Mouse (Mus musculus) forebrain, embryonic 15.5 days (tissue): ENCODE results near the gene Ilf3. TPM values are rescaled to one million over a fixed set of nuclear protein-coding genes. Genes with fewer than 3 reads are reported as not detected.

Source experiments
- ATAC-seq: fragments of 200-750 bp; cut with Nextera tagmentation; replicated peaks from 2 replicates; pipeline ENCODE4 v1.8.0; 2017; ENCODE audit warnings: mild to moderate bottlenecking, moderate TSS enrichment, moderate library complexity
- H3K27ac ChIP-seq: fragments of 300-500 bp; sonication (generic); replicated peaks from 2 replicates; pipeline ENCODE4 v1.5.1; 2015; ENCODE audit warnings: mild to moderate bottlenecking, inconsistent platforms
- H3K27me3 ChIP-seq: fragments of 300-500 bp; sonication (generic); 2 replicates; pipeline ENCODE4 v1.6.1; 2015; ENCODE audit warnings: inconsistent platforms
- H3K36me3 ChIP-seq: fragments of 300-500 bp; sonication (generic); 2 replicates; pipeline ENCODE4 v1.6.1; 2015; ENCODE audit warnings: mild to moderate bottlenecking, inconsistent platforms
- H3K4me1 ChIP-seq: fragments of 300-500 bp; sonication (generic); 2 replicates; pipeline ENCODE4 v1.6.1; 2015; ENCODE audit warnings: inconsistent platforms
- H3K4me2 ChIP-seq: fragments of 300-500 bp; sonication (generic); replicated peaks from 2 replicates; pipeline ENCODE4 v1.6.1; 2015; ENCODE audit warnings: mild to moderate bottlenecking, inconsistent platforms
- H3K4me3 ChIP-seq: fragments of 300-500 bp; sonication (generic); 2 replicates; pipeline ENCODE4 v1.5.1; 2015; ENCODE audit warnings: mild to moderate bottlenecking, inconsistent platforms
- H3K9ac ChIP-seq: fragments of 300-500 bp; sonication (generic); replicated peaks from 2 replicates; pipeline ENCODE4 v1.6.1; 2015; ENCODE audit warnings: mild to moderate bottlenecking, inconsistent platforms
- H3K9me3 ChIP-seq: fragments of 300-500 bp; sonication (generic); 2 replicates; pipeline ENCODE4 v1.6.1; 2016; ENCODE audit warnings: inconsistent platforms
- WGBS: fragments of 180-500 bp; shearing (Covaris S2); methylation state at CpG from one replicate; pipeline ENCODE4 v1.1.7; 2015; ENCODE audit warnings: mixed read lengths; 5-methylcytosine and 5-hydroxymethylcytosine counted together
- polyA plus RNA-seq: library from polyadenylated mRNA; unstranded; fragments of >200 nt; fragmentation: Nextera tagmentation; extraction: Ambion mirVana; gene quantifications from 2 replicates; pipeline ENCODE4 v1.2.1, GENCODE M21; 2015

Gene Ilf3
- polyA plus RNA-seq, 1 experiment from 2014 or later = 307 TPM

DNA sequence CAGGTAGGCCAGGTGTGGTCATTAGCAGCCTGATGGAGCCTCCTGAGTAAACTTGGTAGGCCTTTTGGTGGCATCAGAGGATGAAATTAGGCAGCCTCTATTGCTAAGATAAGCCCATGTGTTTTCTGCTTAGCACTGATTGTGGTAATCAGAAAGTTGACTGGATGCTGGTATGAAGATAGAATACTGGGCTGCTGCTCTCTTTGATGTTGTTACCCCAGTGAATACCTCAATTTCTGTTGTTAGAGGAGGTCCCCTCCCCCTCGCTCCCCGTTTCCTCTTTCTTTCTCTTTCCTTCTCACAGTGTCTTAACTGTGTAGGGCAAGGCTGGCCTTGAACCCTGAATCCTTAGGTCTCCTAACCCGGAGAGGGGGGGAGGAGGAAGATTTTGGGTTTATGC is 11.5 kb downstream of the Ilf3 start:
- no peak for ATAC-seq
- Histone ChIP-seq H3K4me2 (no peak overlapping the region), H3K4me1 (peaks cover 49% of the 10 kb centered on the region), H3K9ac (no peak overlapping the region), H3K27ac (no peak overlapping the region), H3K36me3 (no peaks in the 10 kb centered on the region), H3K27me3 (no peaks in the 10 kb centered on the region), H3K4me3 (no peak overlapping the region), H3K9me3 (no peaks in the 10 kb centered on the region)
- WGBS = 72% methylated on average over 3 of the region's 3 CpGs

DNA sequence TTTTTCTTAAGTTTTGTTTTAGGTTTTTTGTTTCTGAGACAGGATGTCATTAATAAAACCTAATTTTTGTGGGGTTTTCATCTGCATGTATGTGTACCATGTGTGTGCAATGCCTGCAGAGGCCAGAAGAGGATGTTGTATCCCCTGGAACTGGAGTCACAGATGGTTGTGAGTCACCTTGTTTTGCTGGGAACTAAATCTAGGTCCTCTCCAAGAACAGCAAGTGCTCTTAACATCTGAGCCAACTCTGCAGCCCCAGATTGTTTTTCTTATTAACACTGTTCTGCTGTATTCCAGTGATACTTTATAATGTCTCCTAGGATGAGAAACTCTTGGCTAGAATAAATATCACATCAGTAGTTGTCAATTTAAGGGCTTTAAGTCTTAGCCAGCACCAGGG is 13.2 kb downstream of the Ilf3 start:
- no peak overlapping the region for H3K27ac ChIP-seq
- no peak for ATAC-seq
- no peaks in the 10 kb centered on the region for H3K36me3 ChIP-seq
- H3K4me1 ChIP-seq = peaks cover 46% of the 10 kb centered on the region
- no peak overlapping the region for H3K9ac ChIP-seq
- no peak overlapping the region for H3K4me3 ChIP-seq
- no peak overlapping the region for H3K4me2 ChIP-seq
- no peaks in the 10 kb centered on the region for H3K27me3 ChIP-seq
- no peaks in the 10 kb centered on the region for H3K9me3 ChIP-seq

GRCm38 (mm10) chr9:21383966-21384365 is 16.3 kb downstream of the Ilf3 start:
- Histone ChIP-seq H3K27me3 (no peaks in the 10 kb centered on the region), H3K4me1 (peaks cover 42% of the 10 kb centered on the region), H3K4me3 (no peak overlapping the region), H3K9ac (no peak overlapping the region), H3K9me3 (no peaks in the 10 kb centered on the region), H3K36me3 (peaks cover 14% of the 10 kb centered on the region), H3K27ac (no peak overlapping the region), H3K4me2 (no peak overlapping the region)
- ATAC-seq = no peak

DNA sequence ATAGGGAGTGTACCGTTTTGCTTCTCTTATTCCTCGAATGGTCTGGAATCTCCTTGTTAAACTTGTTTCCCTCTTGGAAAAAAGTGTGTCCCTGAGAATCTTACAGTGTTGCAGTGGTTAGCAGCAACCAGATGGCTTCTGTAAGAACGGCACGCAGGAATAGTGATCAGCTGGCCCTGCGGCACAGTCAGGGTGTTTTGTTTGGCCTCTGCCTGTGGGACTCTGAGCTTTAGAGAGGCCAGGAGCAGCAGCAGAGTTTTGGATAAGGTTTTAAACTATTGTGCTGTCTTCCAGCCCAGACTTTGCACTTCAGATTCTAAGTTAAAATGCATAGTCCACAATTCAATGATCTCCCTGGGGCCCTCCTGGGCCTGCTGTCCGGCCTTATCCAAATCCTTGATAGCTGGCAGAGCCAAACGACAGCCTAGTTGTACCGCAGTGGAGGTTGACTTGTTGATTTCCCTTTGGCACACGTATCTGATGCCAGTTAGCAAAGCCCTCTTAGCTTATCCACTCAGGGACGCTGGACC is 25.0 kb downstream of the Ilf3 start:
- H3K9ac ChIP-seq = no peak overlapping the region
- H3K36me3 ChIP-seq = peaks cover 95% of the 10 kb centered on the region
- no peaks in the 10 kb centered on the region for H3K4me1 ChIP-seq
- 89% methylated on average over 10 of the region's 10 CpGs for WGBS
- H3K4me3 ChIP-seq = no peak overlapping the region
- ATAC-seq = no peak
- H3K27ac ChIP-seq = no peak overlapping the region
- H3K27me3 ChIP-seq = no peaks in the 10 kb centered on the region
- no peaks in the 10 kb centered on the region for H3K9me3 ChIP-seq
- H3K4me2 ChIP-seq = no peak overlapping the region

- no peak overlapping the region for H3K9ac ChIP-seq
- H3K4me2 ChIP-seq = no peak overlapping the region
- 0 out of 2 replicates have a peak, but pooled peaks have one; percentile 24 for ATAC-seq
- no peaks in the 10 kb centered on the region for H3K4me1 ChIP-seq
- H3K36me3 ChIP-seq = peaks cover 96% of the 10 kb centered on the region
- no peaks in the 10 kb centered on the region for H3K9me3 ChIP-seq
- no peak overlapping the region for H3K4me3 ChIP-seq
- H3K27me3 ChIP-seq = no peaks in the 10 kb centered on the region
- 84% methylated on average over 3 of the region's 3 CpGs for WGBS
- H3K27ac ChIP-seq = no peak overlapping the region
These were observed 28.0 kb downstream of the Ilf3 start for GRCm38 (mm10) chr9:21395692-21396091.

DNA sequence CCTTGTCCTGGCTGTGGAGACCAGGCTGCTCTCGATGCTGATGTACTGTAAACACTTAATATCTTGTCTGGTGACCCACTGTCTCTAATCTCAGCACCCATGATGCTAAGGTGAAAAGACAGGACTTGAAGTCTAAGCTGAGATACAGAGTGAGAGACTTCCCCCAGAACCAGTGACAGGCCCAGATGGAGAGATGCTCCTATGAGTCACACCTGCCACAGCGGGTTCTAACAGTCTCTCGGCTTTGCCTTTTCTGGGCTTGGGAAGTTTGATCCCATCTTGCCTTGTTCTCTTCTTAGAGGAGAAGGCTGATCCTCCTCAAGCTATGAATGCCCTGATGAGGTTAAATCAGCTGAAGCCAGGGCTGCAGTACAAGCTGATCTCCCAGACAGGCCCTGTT is 29.5 kb downstream of the Ilf3 start:
- H3K9me3 ChIP-seq = no peaks in the 10 kb centered on the region
- H3K27ac ChIP-seq = no peak overlapping the region
- no peak for ATAC-seq
- whole genome bisulfite sequencing = 96% methylated on average over 3 of the region's 3 CpGs
- H3K4me3 ChIP-seq = no peak overlapping the region
- no peak overlapping the region for H3K4me2 ChIP-seq
- peaks cover 96% of the 10 kb centered on the region for H3K36me3 ChIP-seq
- no peaks in the 10 kb centered on the region for H3K27me3 ChIP-seq
- no peaks in the 10 kb centered on the region for H3K4me1 ChIP-seq
- no peak overlapping the region for H3K9ac ChIP-seq

DNA sequence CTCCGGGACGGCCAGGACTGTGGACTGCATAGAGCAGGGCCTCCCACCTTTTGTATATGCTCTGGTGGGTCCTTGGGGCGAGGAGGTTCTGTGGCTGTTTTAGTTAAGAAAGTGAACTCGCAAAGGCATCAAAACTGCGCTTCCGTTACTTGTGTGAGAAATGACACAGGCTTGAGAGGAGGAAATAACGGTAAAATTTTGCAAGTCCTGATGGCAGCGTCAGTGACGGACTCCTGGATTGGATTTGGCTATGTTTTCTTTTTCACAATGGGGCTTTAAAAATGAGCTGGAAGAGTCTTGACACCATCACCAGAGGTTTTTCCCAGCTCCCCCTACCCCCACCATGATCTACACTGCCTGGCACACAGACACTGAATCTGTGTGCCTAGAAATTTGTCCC is 33.4 kb downstream of the Ilf3 start:
- Histone ChIP-seq H3K4me1 (no peaks in the 10 kb centered on the region), H3K4me2 (no peak overlapping the region), H3K27ac (no peak overlapping the region), H3K9me3 (no peaks in the 10 kb centered on the region), H3K27me3 (no peaks in the 10 kb centered on the region), H3K4me3 (no peak overlapping the region), H3K36me3 (peaks cover 93% of the 10 kb centered on the region), H3K9ac (no peak overlapping the region)
- no peak for ATAC-seq
- 94% methylated on average over 9 of the region's 9 CpGs for WGBS

DNA sequence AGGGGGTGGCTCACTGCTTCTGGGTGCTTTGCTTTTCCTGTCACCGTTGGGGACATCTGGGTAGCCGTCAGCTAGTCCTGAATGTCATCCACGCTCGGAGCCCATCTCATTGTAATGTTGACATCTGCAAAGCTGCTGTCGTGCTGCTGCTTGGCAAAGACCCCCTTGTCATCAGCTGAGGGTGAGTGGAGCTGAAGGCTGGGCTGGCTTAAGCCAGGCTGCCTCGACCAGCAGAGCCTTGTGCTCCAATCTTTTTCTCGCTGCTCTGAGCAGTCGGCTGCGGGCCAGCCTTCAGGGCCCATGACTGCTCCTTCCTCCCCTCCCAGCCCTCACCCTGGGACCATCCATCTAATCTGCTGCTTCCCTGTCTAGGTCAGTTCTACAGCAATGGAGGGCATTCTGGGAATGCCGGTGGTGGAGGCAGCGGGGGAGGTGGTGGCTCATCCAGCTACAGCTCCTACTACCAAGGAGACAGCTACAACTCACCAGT is 35.1 kb downstream of the Ilf3 start:
- Histone ChIP-seq H3K4me3 (no peak overlapping the region), H3K4me2 (no peak overlapping the region), H3K27ac (no peak overlapping the region), H3K36me3 (peaks cover 89% of the 10 kb centered on the region), H3K27me3 (no peaks in the 10 kb centered on the region), H3K4me1 (no peaks in the 10 kb centered on the region), H3K9me3 (no peaks in the 10 kb centered on the region), H3K9ac (no peak overlapping the region)
- 93% methylated on average over 11 of the region's 11 CpGs for WGBS
- ATAC-seq = no peak

GRCm38 (mm10) chr9:21403745-21404144 is 36.1 kb downstream of the Ilf3 start:
- peaks cover 80% of the 10 kb centered on the region for H3K36me3 ChIP-seq
- no peaks in the 10 kb centered on the region for H3K27me3 ChIP-seq
- H3K4me2 ChIP-seq = no peak overlapping the region
- ATAC-seq = no peak
- H3K9ac ChIP-seq = no peak overlapping the region
- 98% methylated on average over 5 of the region's 5 CpGs for WGBS
- no peak overlapping the region for H3K4me3 ChIP-seq
- no peaks in the 10 kb centered on the region for H3K4me1 ChIP-seq
- no peaks in the 10 kb centered on the region for H3K9me3 ChIP-seq
- H3K27ac ChIP-seq = no peak overlapping the region

DNA sequence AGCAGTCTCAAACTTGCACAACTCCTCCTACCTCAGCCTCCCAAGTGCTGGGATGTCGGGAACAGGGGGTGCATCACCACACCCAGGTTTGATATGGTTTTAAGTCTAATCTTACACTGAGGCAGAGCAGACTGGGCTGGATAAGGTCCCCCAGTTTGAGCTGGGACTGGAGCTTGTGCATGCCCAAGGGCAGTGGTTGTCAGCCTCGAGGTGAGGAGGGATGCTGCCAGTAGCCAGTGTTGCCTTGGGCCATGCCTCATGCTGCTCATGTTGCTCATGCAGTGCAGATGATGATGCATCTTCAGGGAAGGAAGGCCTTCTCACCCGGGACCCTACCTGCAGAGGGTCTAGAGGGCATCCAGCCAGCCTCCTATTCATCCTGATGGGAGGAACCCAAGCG is 37.9 kb downstream of the Ilf3 start:
- H3K9ac ChIP-seq = no peak overlapping the region
- no peaks in the 10 kb centered on the region for H3K27me3 ChIP-seq
- H3K4me1 ChIP-seq = peaks cover 4% of the 10 kb centered on the region; the same call in 1 of the 2 replicates
- H3K27ac ChIP-seq = no peak overlapping the region
- 89% methylated on average over 4 of the region's 4 CpGs for WGBS
- H3K4me2 ChIP-seq = no peak overlapping the region
- no peak for ATAC-seq
- peaks cover 62% of the 10 kb centered on the region for H3K36me3 ChIP-seq
- H3K4me3 ChIP-seq = no peak overlapping the region
- H3K9me3 ChIP-seq = no peaks in the 10 kb centered on the region

DNA sequence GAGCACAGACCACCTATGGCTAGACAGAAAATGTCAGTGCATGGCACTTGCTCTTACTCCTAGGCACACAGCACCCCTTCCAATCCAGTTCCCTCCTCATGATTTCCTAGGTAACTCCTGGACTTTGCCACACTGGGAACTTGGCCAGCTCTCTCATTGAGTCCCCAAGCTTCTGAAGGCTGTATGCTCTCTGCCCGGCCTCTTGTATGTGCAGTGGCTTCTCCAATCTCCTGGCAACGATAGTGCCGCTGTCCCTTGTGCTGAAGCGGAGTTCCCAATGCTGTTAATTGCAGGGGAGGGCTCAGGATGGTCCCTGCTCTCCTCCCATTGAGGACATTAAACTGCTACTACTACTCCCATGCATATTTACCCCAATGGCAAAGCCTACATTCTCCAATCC is 40.3 kb downstream of the Ilf3 start:
- peaks cover 19% of the 10 kb centered on the region for H3K4me1 ChIP-seq
- no peaks in the 10 kb centered on the region for H3K27me3 ChIP-seq
- 10% methylated on average over 4 of the region's 4 CpGs for WGBS
- peaks cover 40% of the 10 kb centered on the region for H3K36me3 ChIP-seq
- no peaks in the 10 kb centered on the region for H3K9me3 ChIP-seq
- no peak overlapping the region for H3K9ac ChIP-seq
- no peak overlapping the region for H3K4me2 ChIP-seq
- no peak overlapping the region for H3K27ac ChIP-seq
- no peak for ATAC-seq
- H3K4me3 ChIP-seq = no peak overlapping the region

DNA sequence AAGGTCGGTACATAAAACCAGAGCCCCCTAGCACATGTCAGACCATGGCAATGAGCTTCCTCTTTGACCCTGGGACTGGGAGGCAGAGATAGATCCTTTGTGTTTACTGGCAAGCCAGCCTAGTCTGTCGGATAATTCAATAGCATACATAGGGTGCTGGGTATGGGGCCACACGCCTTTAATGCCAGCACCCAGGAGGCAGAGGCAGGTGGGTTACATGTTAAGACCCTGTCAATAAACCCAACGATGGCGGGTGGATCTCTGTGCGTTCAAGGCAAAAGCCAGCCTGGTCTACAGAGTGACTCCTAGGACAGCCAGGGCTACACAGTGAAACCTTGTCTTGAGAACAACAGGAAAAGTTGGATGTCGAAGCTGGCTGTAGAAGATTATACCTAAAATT is 41.0 kb downstream of the Ilf3 start:
- H3K4me2 ChIP-seq = no peak overlapping the region
- peaks cover 34% of the 10 kb centered on the region for H3K36me3 ChIP-seq
- peaks cover 20% of the 10 kb centered on the region for H3K4me1 ChIP-seq
- no peak overlapping the region for H3K4me3 ChIP-seq
- H3K9me3 ChIP-seq = no peaks in the 10 kb centered on the region
- H3K27ac ChIP-seq = no peak overlapping the region; the same call in 1 of the 2 replicates
- ATAC-seq = no peak
- H3K9ac ChIP-seq = no peak overlapping the region
- H3K27me3 ChIP-seq = no peaks in the 10 kb centered on the region
- 74% methylated on average over 7 of the region's 7 CpGs for WGBS

GRCm38 (mm10) chr9:21409592-21410317 is 42.1 kb downstream of the Ilf3 start:
- no peak for ATAC-seq
- H3K27me3 ChIP-seq = no peaks in the 10 kb centered on the region
- no peak overlapping the region for H3K9ac ChIP-seq
- no peak overlapping the region for H3K4me3 ChIP-seq
- H3K36me3 ChIP-seq = peaks cover 26% of the 10 kb centered on the region
- peak overlapping the region; percentile 33; the same call in 1 of the 2 replicates for H3K27ac ChIP-seq
- no peaks in the 10 kb centered on the region for H3K9me3 ChIP-seq
- WGBS = 31% methylated on average over 9 of the region's 9 CpGs
- no peak overlapping the region for H3K4me2 ChIP-seq
- peaks cover 20% of the 10 kb centered on the region for H3K4me1 ChIP-seq
